Comparison of ENCODE assay signal across 14 mouse cellular contexts in genomic region chrX:19160275-19160930, GRCm38 (mm10).
"Had no signal": no experiment of that assay in that cellular context is flagged by ENCODE, and none has a peak within 500 bp of the region (broad histone marks: within the 10 kb centered on the region; RNA-seq: fewer than 3 reads in every experiment).

No protein-coding gene starts in this region.

- H3K4me2 ChIP-seq: liver, embryonic 11.5 days; lung, embryonic 15.5 days; midbrain, embryonic 12.5 days; midbrain, embryonic 15.5 days; stomach, embryonic 15.5 days had no signal

- ATAC-seq: intestine, embryonic 16.5 days; midbrain, embryonic 15.5 days had no signal

- H3K9me3 ChIP-seq: lung, embryonic 15.5 days; midbrain, embryonic 12.5 days; midbrain, embryonic 15.5 days; stomach, embryonic 15.5 days had no signal

- H3K27me3 ChIP-seq: lung, embryonic 15.5 days; midbrain, embryonic 12.5 days; midbrain, embryonic 15.5 days; stomach, embryonic 15.5 days had no signal

- H3K36me3 ChIP-seq: lung, embryonic 15.5 days; midbrain, embryonic 12.5 days; midbrain, embryonic 15.5 days; stomach, embryonic 15.5 days had no signal

- H3K27ac ChIP-seq: liver, embryonic 14.5 days; lung, embryonic 15.5 days; midbrain, embryonic 12.5 days; midbrain, embryonic 15.5 days; stomach, embryonic 15.5 days had no signal

- H3K4me3 ChIP-seq: lung, embryonic 15.5 days; midbrain, embryonic 12.5 days; midbrain, embryonic 15.5 days; stomach, embryonic 15.5 days had no signal

- H3K4me1 ChIP-seq: lung, embryonic 15.5 days; midbrain, embryonic 12.5 days; midbrain, embryonic 15.5 days; stomach, embryonic 15.5 days had no signal

- DNase-seq: kidney, adult 8-10 months; kidney, postnatal 14 days; kidney, postnatal 4 days; lung, adult 18-20 months; lung, postnatal 10 days; lung, postnatal 36 days; thymus, postnatal 25 days had no signal

- H3K9ac ChIP-seq: liver, embryonic 14.5 days; lung, embryonic 15.5 days; midbrain, embryonic 12.5 days; midbrain, embryonic 15.5 days; stomach, embryonic 15.5 days had no signal
